ENCODE assay signal across 16 mouse cellular contexts in the genomic region with DNA sequence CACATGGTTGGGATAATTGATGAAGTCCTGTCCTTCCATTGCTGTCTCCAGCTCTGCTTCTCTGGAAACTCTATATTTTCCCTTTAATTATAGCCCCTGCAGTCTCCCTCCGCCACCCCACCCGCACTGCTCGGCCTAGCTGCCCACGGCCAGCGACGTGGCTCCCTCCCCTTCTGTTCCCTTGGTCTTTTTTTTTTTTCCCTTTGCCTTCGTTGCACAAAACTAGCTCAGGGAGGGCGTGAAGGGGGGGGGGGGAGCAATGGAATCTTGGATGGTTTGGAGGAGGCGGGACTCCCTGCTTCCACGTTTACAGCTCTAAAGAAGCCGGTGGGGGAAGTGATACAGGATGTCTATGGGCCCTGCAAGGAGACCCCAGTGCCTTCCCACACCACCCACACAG. TPM values are rescaled to one million over a fixed set of nuclear protein-coding genes. Genes with fewer than 3 reads are reported as not detected.
DNase-seq lines count a peak whose midpoint lies in the region; ATAC-seq lines count a peak whose summit lies in the region.
"Had no signal": no experiment of that assay in that cellular context is flagged by ENCODE, and none has a peak within 500 bp of the region (broad histone marks: within the 10 kb centered on the region; RNA-seq: fewer than 3 reads in every experiment).

No protein-coding gene starts in this region.

- H3K27ac ChIP-seq in limb, embryonic 10.5 days: peak overlapping the region; percentile 65
- H3K27ac ChIP-seq in liver, embryonic 11.5 days (ENCODE audit: low read depth, low read length): no peak overlapping the region; the same call in 1 of the 2 replicates
- H3K27ac ChIP-seq: hindbrain, postnatal 0 days had no signal

- H3K9me3 ChIP-seq in limb, embryonic 10.5 days (replicated peaks): no peaks in the 10 kb centered on the region
- no peaks in the 10 kb centered on the region for H3K9me3 ChIP-seq in liver, embryonic 11.5 days (ENCODE audit: control insufficient read depth, low read length)
- H3K9me3 ChIP-seq: neural tube, embryonic 13.5 days had no signal

- DNase-seq in heart, postnatal 10 days: peak; percentile 38 to 44
- no peak for DNase-seq in heart, adult 18-20 months
- DNase-seq in urinary bladder, postnatal 14 days (ENCODE audit: low spot score): peak; percentile 40
- DNase-seq in urinary bladder, postnatal 4 days (ENCODE audit: low spot score in 2 of 2): no peak
- DNase-seq in limb, embryonic 10.5 days (ENCODE audit: low spot score): no peak
- no peak for DNase-seq in natural killer cell, adult 2 months (ENCODE audit: low spot score in 2 of 2)
- DNase-seq in liver, embryonic 11.5 days (ENCODE audit: low spot score): no peak
- DNase-seq: adrenal gland, adult 8-10 months; gastrocnemius, postnatal 10 days; midbrain, embryonic 14.5 days; right cerebral cortex, adult 18-20 months had no signal

- no peak overlapping the region for H3K4me3 ChIP-seq in limb, embryonic 10.5 days
- no peak overlapping the region for H3K4me3 ChIP-seq in liver, embryonic 11.5 days (ENCODE audit: low read depth, low read length)
- H3K4me3 ChIP-seq: neural tube, embryonic 13.5 days had no signal

- H3K4me2 ChIP-seq in liver, embryonic 11.5 days: no peak overlapping the region
- H3K4me2 ChIP-seq: neural tube, embryonic 13.5 days had no signal

- intact Hi-C loops in heart, postnatal 10 days (cut with DNase I): no loop called here

- WGBS in limb, embryonic 10.5 days: 29% methylated on average over 11 of the region's 11 CpGs
- 32% methylated on average over 11 of the region's 11 CpGs for WGBS in liver, embryonic 11.5 days

- peaks cover 64% of the 10 kb centered on the region for H3K27me3 ChIP-seq in limb, embryonic 10.5 days (ENCODE audit: low read depth, poor library complexity, severe bottlenecking)
- H3K27me3 ChIP-seq in liver, embryonic 11.5 days (replicated peaks; ENCODE audit: control insufficient read depth, insufficient read depth, low read length): peaks cover 80% of the 10 kb centered on the region

- no peak overlapping the region for H3K9ac ChIP-seq in liver, embryonic 11.5 days (ENCODE audit: low read depth, low read length)
- H3K9ac ChIP-seq: neural tube, embryonic 13.5 days had no signal

- no peak for ATAC-seq in liver, embryonic 11.5 days (replicated peaks; ENCODE audit: low FRiP score)
- ATAC-seq: hindbrain, postnatal 0 days had no signal

- H3K4me1 ChIP-seq in limb, embryonic 10.5 days: peaks cover 78% of the 10 kb centered on the region
- H3K4me1 ChIP-seq in liver, embryonic 11.5 days (replicated peaks; ENCODE audit: control insufficient read depth, insufficient read depth, low read length): peaks cover 6% of the 10 kb centered on the region

- peaks cover 3% of the 10 kb centered on the region for H3K36me3 ChIP-seq in limb, embryonic 10.5 days
- no peaks in the 10 kb centered on the region for H3K36me3 ChIP-seq in liver, embryonic 11.5 days (ENCODE audit: control insufficient read depth, insufficient read depth, low read length)
- H3K36me3 ChIP-seq: neural tube, embryonic 13.5 days had no signal

RNA-seq across cellular contexts. Expression of a gene that starts 1.5 kb away (rescaled TPM):
- 100 to 1,000 TPM; 869 to 988 TPM for total RNA-seq in heart, postnatal 10 days (2021)
- total RNA-seq in heart, adult 18-20 months (2021): 10 to 100 TPM; 43.0 to 53.3 TPM
- polyA plus RNA-seq in limb, embryonic 10.5 days (2016; fragmentation: Nextera tagmentation; extraction: Ambion mirVana): 81.4 and 104 TPM in 2 replicates
- 191 and 221 TPM in 2 replicates for polyA plus RNA-seq in liver, embryonic 11.5 days (2014; fragmentation: Nextera tagmentation; extraction: Ambion mirVana)
- total RNA-seq: common myeloid progenitor, adult 5-6 weeks had no signal

RNA-seq across cellular contexts. Expression of a gene that starts 32.9 kb away (rescaled TPM):
- not detected for total RNA-seq in heart, postnatal 10 days (2021)
- not detected for total RNA-seq in heart, adult 18-20 months (2021)
- polyA plus RNA-seq in limb, embryonic 10.5 days (2016; fragmentation: Nextera tagmentation; extraction: Ambion mirVana): not detected in 2 replicates
- polyA plus RNA-seq in liver, embryonic 11.5 days (2014; fragmentation: Nextera tagmentation; extraction: Ambion mirVana): not detected in 2 replicates
- total RNA-seq: adrenal gland, adult 8-10 months; common myeloid progenitor, adult 5-6 weeks; gastrocnemius, postnatal 10 days; hindbrain, postnatal 0 days; layer of hippocampus, adult 8-10 months; left cerebral cortex, postnatal 14 days had no signal
- polyA plus RNA-seq: hindbrain, postnatal 0 days; midbrain, embryonic 14.5 days; neural tube, embryonic 13.5 days had no signal

RNA-seq across cellular contexts. Expression of a gene that starts 41.6 kb away (rescaled TPM):
- total RNA-seq in heart, postnatal 10 days (2021): 100 to 1,000 TPM; 123 to 128 TPM
- 100 to 1,000 TPM; 182 to 184 TPM for total RNA-seq in heart, adult 18-20 months (2021)
- 0.23 TPM in 1 of 2 replicates, not detected in the other for polyA plus RNA-seq in limb, embryonic 10.5 days (2016; fragmentation: Nextera tagmentation; extraction: Ambion mirVana)
- 0.22 and 0.30 TPM in 2 replicates for polyA plus RNA-seq in liver, embryonic 11.5 days (2014; fragmentation: Nextera tagmentation; extraction: Ambion mirVana)
- total RNA-seq: adrenal gland, adult 8-10 months; common myeloid progenitor, adult 5-6 weeks had no signal
- polyA plus RNA-seq: midbrain, embryonic 14.5 days; neural tube, embryonic 13.5 days had no signal

RNA-seq across cellular contexts. Expression of a gene that starts 56.3 kb away (rescaled TPM):
- total RNA-seq in heart, postnatal 10 days (2021): 10 to 100 TPM; 51.3 to 58.5 TPM
- 10 to 100 TPM; 44.8 to 47.2 TPM for total RNA-seq in heart, adult 18-20 months (2021)
- polyA plus RNA-seq in limb, embryonic 10.5 days (2016; fragmentation: Nextera tagmentation; extraction: Ambion mirVana): 9.9 and 10.8 TPM in 2 replicates
- 21.9 and 27.9 TPM in 2 replicates for polyA plus RNA-seq in liver, embryonic 11.5 days (2014; fragmentation: Nextera tagmentation; extraction: Ambion mirVana)

Comparison
In these comparisons a context has a peak if more than half of its experiments do, and no peak if none do; other contexts are left out.
1. DNase-seq: peak in heart, postnatal 10 days (2 of 2) and urinary bladder, postnatal 14 days (single experiment); none in heart, adult 18-20 months (0 of 2), urinary bladder, postnatal 4 days (0 of 2), limb, embryonic 10.5 days (single experiment), natural killer cell, adult 2 months (0 of 2) and liver, embryonic 11.5 days (single experiment).
2. RNA of a gene that starts 1.5 kb away (total RNA-seq): 869 to 988 TPM in heart, postnatal 10 days; 43.0 to 53.3 TPM in heart, adult 18-20 months; every median in the first group is over 10 times any median in the second.